In the genomic region with DNA sequence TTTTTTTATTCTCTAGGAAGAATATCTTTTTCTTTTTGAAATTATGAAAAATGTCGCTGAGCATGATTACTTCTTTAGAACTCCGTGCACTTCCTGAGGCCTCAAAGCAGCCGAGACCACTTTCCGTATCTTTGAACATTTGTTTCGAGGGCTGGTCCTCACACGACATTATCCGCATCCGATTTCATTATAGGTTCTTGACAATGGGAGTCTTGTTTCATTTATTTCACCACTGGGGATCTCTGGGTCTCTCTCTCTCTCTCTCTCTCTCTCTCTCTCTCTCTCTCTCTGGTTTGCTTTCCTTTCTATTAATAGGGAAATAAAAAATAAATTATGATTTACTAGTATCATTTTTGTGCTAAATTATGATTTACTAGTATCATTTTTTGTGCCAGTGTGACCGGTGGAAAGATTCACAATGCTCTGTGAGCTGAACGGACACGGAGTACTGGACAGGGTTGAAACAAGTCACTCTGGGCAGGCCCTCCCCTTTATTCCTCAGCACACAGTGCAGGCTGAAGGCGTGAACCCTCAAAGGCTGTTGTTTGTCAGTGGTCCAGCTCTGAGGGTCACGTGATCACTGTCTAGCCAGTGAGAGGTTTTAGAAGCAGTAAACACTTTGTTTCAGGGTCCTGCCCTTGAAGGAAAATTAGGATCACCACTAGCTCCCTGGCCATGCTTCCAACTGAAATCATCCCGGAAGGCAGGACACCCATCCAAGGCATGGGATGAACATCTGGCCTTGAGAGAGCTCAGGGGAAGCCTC, we compare ENCODE assay signal across 8 mouse cellular contexts.
DNase-seq lines count a peak whose midpoint lies in the region; TF ChIP-seq lines count a peak whose summit lies in the region.

No protein-coding gene starts in this region.

- H3K27ac ChIP-seq in midbrain, embryonic 10.5 days (replicated peaks) = peak overlapping the region; percentile 69
- H3K27ac ChIP-seq in thymus, adult 2 months (ENCODE audit: control insufficient read depth, insufficient read depth, low read length) = no peak overlapping the region
- H3K27ac ChIP-seq in left cerebral cortex, adult 2 months = no peak overlapping the region

- H3K27me3 ChIP-seq in midbrain, embryonic 10.5 days (ENCODE audit: low read depth, poor library complexity, severe bottlenecking) = peaks cover 15% of the 10 kb centered on the region; the same call in 1 of the 2 replicates
- H3K27me3 ChIP-seq in thymus, adult 2 months (ENCODE audit: control insufficient read depth, insufficient read depth, low read length) = no peaks in the 10 kb centered on the region

- no peak overlapping the region for H3K4me3 ChIP-seq in midbrain, embryonic 10.5 days
- H3K4me3 ChIP-seq in thymus, adult 2 months (ENCODE audit: control insufficient read depth, insufficient read depth, low read length) = no peak overlapping the region
- no peak overlapping the region for H3K4me3 ChIP-seq in left cerebral cortex, adult 2 months

- peaks cover 65% of the 10 kb centered on the region for H3K4me1 ChIP-seq in midbrain, embryonic 10.5 days
- no peaks in the 10 kb centered on the region for H3K4me1 ChIP-seq in thymus, adult 2 months (replicated peaks; ENCODE audit: control insufficient read depth, insufficient read depth, low read length)

- H3K36me3 ChIP-seq in midbrain, embryonic 10.5 days = no peaks in the 10 kb centered on the region
- no peaks in the 10 kb centered on the region for H3K36me3 ChIP-seq in thymus, adult 2 months (ENCODE audit: control insufficient read depth, insufficient read depth, low read length)

- TF ChIP-seq CTCF in thymus, adult 2 months (IDR thresholded peaks at IDR 0.05; ENCODE audit: borderline replicate concordance, control insufficient read depth, extremely low read depth, insufficient read depth, low read length, poor library complexity) = no peak
- TF ChIP-seq CTCF in left cerebral cortex, adult 2 months (IDR thresholded peaks at IDR 0.05) = no peak

- intact Hi-C loops in left cerebral cortex, adult 2 months (cut with DNase I) = no loop called here

- peak; percentile 5 to 6 for DNase-seq in adrenal gland, postnatal 36 days
- no peak for DNase-seq in adrenal gland, adult 18-20 months (ENCODE audit: low spot score in 2 of 2)
- DNase-seq in R1 (ENCODE audit: low read depth, low spot score) = peak; percentile 19
- peak; percentile 48 to 81 for DNase-seq in gastrocnemius, postnatal 4 days (ENCODE audit: low spot score in 2 of 2)
- DNase-seq in midbrain, embryonic 10.5 days (ENCODE audit: low spot score) = peak; percentile 48
- DNase-seq in thymus, adult 2 months = no peak
- no peak for DNase-seq in heart, postnatal 4 days
- DNase-seq in left cerebral cortex, adult 2 months (ENCODE audit: extremely low spot score in 1 of 2, low spot score in 2 of 2) = no peak

- 47% methylated on average over 14 of the region's 14 CpGs for WGBS in midbrain, embryonic 10.5 days
- WGBS in thymus, adult 2 months = 90% methylated on average over 14 of the region's 14 CpGs

- H3K9me3 ChIP-seq in midbrain, embryonic 10.5 days (replicated peaks) = no peaks in the 10 kb centered on the region

- TF ChIP-seq POLR2A in thymus, adult 2 months (IDR thresholded peaks at IDR 0.05; ENCODE audit: control insufficient read depth, extremely low read depth, insufficient read depth, low read length, poor library complexity) = no peak

Comparison
In these comparisons a context has a peak if more than half of its experiments do, and no peak if none do; other contexts are left out.
1. DNase-seq: peak in adrenal gland, postnatal 36 days (2 of 2), R1 (single experiment), gastrocnemius, postnatal 4 days (2 of 2) and midbrain, embryonic 10.5 days (single experiment); none in adrenal gland, adult 18-20 months (0 of 2), thymus, adult 2 months (single experiment), heart, postnatal 4 days (single experiment) and left cerebral cortex, adult 2 months (0 of 2).